7 mouse cellular contexts compared by ENCODE assay signal in genomic region chr14:32513336-32514032, GRCm38 (mm10). TPM values are rescaled to one million over a fixed set of nuclear protein-coding genes. Genes with fewer than 3 reads are reported as not detected.
DNase-seq lines count a peak whose midpoint lies in the region; ATAC-seq lines count a peak whose summit lies in the region.

TSS of gene Ercc6 (plus strand) at chr14:32513521.

- peak; percentile 96 for DNase-seq in adrenal gland, postnatal 10 days
- DNase-seq in embryonic facial prominence, embryonic 10.5 days (ENCODE audit: low spot score): peak; percentile 95
- peak; percentile 99 for DNase-seq in heart, adult 11 months
- DNase-seq in kidney, adult 18-20 months: peak; percentile 97
- DNase-seq in limb, embryonic 11.5 days (ENCODE audit: low spot score): peak; percentile 96
- peak; percentile 99 for DNase-seq in midbrain, embryonic 14.5 days
- peak; percentile 85 to 96 for DNase-seq in spleen, adult 18-20 months

- H3K4me3 ChIP-seq in embryonic facial prominence, embryonic 10.5 days: peak within 1 kb of the TSS; percentile 85
- H3K4me3 ChIP-seq in limb, embryonic 11.5 days (ENCODE audit: low read depth, low read length): peak within 1 kb of the TSS; percentile 74
- peak within 1 kb of the TSS; percentile 62 for H3K4me3 ChIP-seq in midbrain, embryonic 14.5 days (replicated peaks; ENCODE audit: low read depth, low read length)

- WGBS in embryonic facial prominence, embryonic 10.5 days: under 1% methylated on average over 62 of the region's 62 CpGs
- under 1% methylated on average over 62 of the region's 62 CpGs for WGBS in limb, embryonic 11.5 days
- WGBS in midbrain, embryonic 14.5 days: under 1% methylated on average over 62 of the region's 62 CpGs

- 0 out of 2 replicates have a peak, but pooled peaks cover 2% of the 10 kb centered on the region for H3K27me3 ChIP-seq in embryonic facial prominence, embryonic 10.5 days (replicated peaks; ENCODE audit: low read depth, poor library complexity, severe bottlenecking)
- H3K27me3 ChIP-seq in limb, embryonic 11.5 days (ENCODE audit: control insufficient read depth, insufficient read depth, low read length): no peaks in the 10 kb centered on the region
- no peaks in the 10 kb centered on the region for H3K27me3 ChIP-seq in midbrain, embryonic 14.5 days (ENCODE audit: control insufficient read depth, insufficient read depth, low read length)

- H3K36me3 ChIP-seq in embryonic facial prominence, embryonic 10.5 days (replicated peaks): peaks cover 25% of the 10 kb centered on the region
- H3K36me3 ChIP-seq in limb, embryonic 11.5 days (ENCODE audit: control insufficient read depth, insufficient read depth, low read length): peaks cover 5% of the 10 kb centered on the region
- peaks cover 22% of the 10 kb centered on the region for H3K36me3 ChIP-seq in midbrain, embryonic 14.5 days (ENCODE audit: control insufficient read depth, insufficient read depth, low read length)

- peak within 1 kb of the TSS; percentile 84 for H3K4me2 ChIP-seq in limb, embryonic 11.5 days (ENCODE audit: low read depth, severe bottlenecking)
- H3K4me2 ChIP-seq in midbrain, embryonic 14.5 days (ENCODE audit: low read length): peak within 1 kb of the TSS; percentile 76

- peak within 1 kb of the TSS; percentile 90 for H3K27ac ChIP-seq in embryonic facial prominence, embryonic 10.5 days (replicated peaks)
- H3K27ac ChIP-seq in limb, embryonic 11.5 days (replicated peaks; ENCODE audit: low read depth, low read length): peak within 1 kb of the TSS; percentile 68; the same call in 1 of the 2 replicates
- H3K27ac ChIP-seq in midbrain, embryonic 14.5 days (replicated peaks; ENCODE audit: low read depth, low read length): peak within 1 kb of the TSS; percentile 88

- no peaks in the 10 kb centered on the region for H3K9me3 ChIP-seq in embryonic facial prominence, embryonic 10.5 days
- no peaks in the 10 kb centered on the region for H3K9me3 ChIP-seq in limb, embryonic 11.5 days (ENCODE audit: control insufficient read depth, low read length)
- H3K9me3 ChIP-seq in midbrain, embryonic 14.5 days (ENCODE audit: control insufficient read depth, low read length): no peaks in the 10 kb centered on the region

- peak within 1 kb of the TSS; percentile 78 for H3K9ac ChIP-seq in limb, embryonic 11.5 days (ENCODE audit: low read length)
- peak within 1 kb of the TSS; percentile 75 for H3K9ac ChIP-seq in midbrain, embryonic 14.5 days (replicated peaks; ENCODE audit: low read length)

- H3K4me1 ChIP-seq in embryonic facial prominence, embryonic 10.5 days: peaks cover 18% of the 10 kb centered on the region
- 0 out of 2 replicates have a peak, but pooled peaks cover 2% of the 10 kb centered on the region for H3K4me1 ChIP-seq in limb, embryonic 11.5 days (ENCODE audit: control insufficient read depth, insufficient read depth, low read length)
- peaks cover 13% of the 10 kb centered on the region; the same call in 1 of the 2 replicates for H3K4me1 ChIP-seq in midbrain, embryonic 14.5 days (ENCODE audit: control insufficient read depth, insufficient read depth, low read length)

- ATAC-seq in limb, embryonic 11.5 days (ENCODE audit: insufficient number of reproducible peaks, low FRiP score, low TSS enrichment, low read depth): peak; percentile 96
- ATAC-seq in midbrain, embryonic 14.5 days (ENCODE audit: low FRiP score, low TSS enrichment): peak; percentile 94

RNA-seq across cellular contexts. Expression of gene Ercc6, which starts in this region (rescaled TPM):
- total RNA-seq in adrenal gland, postnatal 10 days (2021): 10 to 100 TPM in 1 of 2 experiments, 1 to 10 TPM in 1; 8.1 to 11.8 TPM
- 28.9 and 29.6 TPM in 2 replicates for polyA plus RNA-seq in embryonic facial prominence, embryonic 10.5 days (2016; fragmentation: Nextera tagmentation; extraction: Ambion mirVana)
- 26.5 and 28.2 TPM in 2 replicates for polyA plus RNA-seq in limb, embryonic 11.5 days (2014; fragmentation: Nextera tagmentation; extraction: Ambion mirVana)
- polyA plus RNA-seq in midbrain, embryonic 14.5 days (2014; fragmentation: Nextera tagmentation; extraction: Ambion mirVana): 24.2 and 31.8 TPM in 2 replicates

Comparison
In these comparisons a context has a peak if more than half of its experiments do, and no peak if none do; other contexts are left out.
1. Peak in every context shown above with its lines: DNase-seq, ATAC-seq, H3K4me3 ChIP-seq and H3K27ac ChIP-seq.